Mouse (Mus musculus): ENCODE data around the gene Tcf3. TPM values are rescaled to one million over a fixed set of nuclear protein-coding genes. Genes with fewer than 3 reads are reported as not detected.

The Tcf3 gene
- polyA plus RNA-seq, 1 experiment from 2014 or later: 85.8 TPM

GRCm38 (mm10) chr10:80423562-80423961 is 9.9 kb downstream of the Tcf3 start:
- ATAC-seq (ENCODE audit: insufficient number of reproducible peaks, low FRiP score): peak; percentile 75
- no peak overlapping the region for H3K27ac ChIP-seq (ENCODE audit: poor library complexity, severe bottlenecking)

GRCm38 (mm10) chr10:80421651-80422472 is 11.6 kb downstream of the Tcf3 start:
- ATAC-seq (ENCODE audit: insufficient number of reproducible peaks, low FRiP score): peak; percentile 87
- Histone ChIP-seq H3K4me2 (no peak overlapping the region), H3K27me3 (replicated peaks) (no peaks in the 10 kb centered on the region), H3K9ac (no peak overlapping the region), H3K36me3 (peaks cover 89% of the 10 kb centered on the region), H3K27ac (ENCODE audit: poor library complexity, severe bottlenecking) (peak overlapping the region; percentile 30; the same call in 1 of the 2 replicates), H3K4me1 (replicated peaks) (peaks cover 50% of the 10 kb centered on the region), H3K4me3 (no peak overlapping the region), H3K9me3 (replicated peaks) (peaks cover 12% of the 10 kb centered on the region; the same call in 1 of the 2 replicates)
- WGBS: 75% methylated on average over 9 of the region's 9 CpGs

More at GRCm38 (mm10) chr10:80423562-80423961, 9.9 kb downstream of the Tcf3 start:
- Histone ChIP-seq H3K9me3 (replicated peaks) (peaks cover 12% of the 10 kb centered on the region; the same call in 1 of the 2 replicates), H3K27me3 (replicated peaks) (no peaks in the 10 kb centered on the region), H3K4me2 (no peak overlapping the region), H3K4me3 (no peak overlapping the region), H3K9ac (no peak overlapping the region), H3K36me3 (peaks cover 89% of the 10 kb centered on the region), H3K4me1 (replicated peaks) (peaks cover 44% of the 10 kb centered on the region)
- 38% methylated on average over 4 of the region's 4 CpGs for WGBS

- no peak overlapping the region for H3K4me2 ChIP-seq
- peaks cover 12% of the 10 kb centered on the region; the same call in 1 of the 2 replicates for H3K9me3 ChIP-seq (replicated peaks)
- 89% methylated on average over 8 of the region's 8 CpGs for WGBS
- H3K4me3 ChIP-seq: no peak overlapping the region
- no peak for ATAC-seq (ENCODE audit: insufficient number of reproducible peaks, low FRiP score)
- H3K27me3 ChIP-seq (replicated peaks): no peaks in the 10 kb centered on the region
- H3K4me1 ChIP-seq (replicated peaks): peaks cover 50% of the 10 kb centered on the region
- H3K27ac ChIP-seq (ENCODE audit: poor library complexity, severe bottlenecking): 0 out of 2 replicates have a peak overlapping the region, but pooled peaks have one; percentile 30
- H3K9ac ChIP-seq: no peak overlapping the region
- peaks cover 89% of the 10 kb centered on the region for H3K36me3 ChIP-seq
Measured at GRCm38 (mm10) chr10:80421208-80421607, 12.2 kb downstream of the Tcf3 start.

GRCm38 (mm10) chr10:80420729-80421128 is 12.7 kb downstream of the Tcf3 start:
- 93% methylated on average over 10 of the region's 10 CpGs for WGBS
- H3K27ac ChIP-seq (ENCODE audit: poor library complexity, severe bottlenecking): no peak overlapping the region
- H3K4me2 ChIP-seq: no peak overlapping the region
- peaks cover 10% of the 10 kb centered on the region; the same call in 1 of the 2 replicates for H3K9me3 ChIP-seq (replicated peaks)
- no peaks in the 10 kb centered on the region for H3K27me3 ChIP-seq (replicated peaks)
- ATAC-seq (ENCODE audit: insufficient number of reproducible peaks, low FRiP score): no peak
- H3K9ac ChIP-seq: no peak overlapping the region
- peaks cover 89% of the 10 kb centered on the region for H3K36me3 ChIP-seq
- no peak overlapping the region for H3K4me3 ChIP-seq
- peaks cover 50% of the 10 kb centered on the region for H3K4me1 ChIP-seq (replicated peaks)

- 85% methylated on average over 8 of the region's 8 CpGs for WGBS
- Histone ChIP-seq H3K4me3 (no peak overlapping the region), H3K36me3 (peaks cover 89% of the 10 kb centered on the region), H3K27ac (ENCODE audit: poor library complexity, severe bottlenecking) (no peak overlapping the region), H3K4me2 (no peak overlapping the region), H3K9ac (0 out of 2 replicates have a peak overlapping the region, but pooled peaks have one; percentile 28), H3K9me3 (replicated peaks) (no peaks in the 10 kb centered on the region), H3K4me1 (replicated peaks) (peaks cover 48% of the 10 kb centered on the region), H3K27me3 (replicated peaks) (no peaks in the 10 kb centered on the region)
- ATAC-seq (ENCODE audit: insufficient number of reproducible peaks, low FRiP score): no peak
Measured at GRCm38 (mm10) chr10:80419419-80419818, 14.0 kb downstream of the Tcf3 start.

GRCm38 (mm10) chr10:80418311-80418710 is 15.1 kb downstream of the Tcf3 start:
- H3K27ac ChIP-seq (ENCODE audit: poor library complexity, severe bottlenecking): no peak overlapping the region
- WGBS: 63% methylated on average over 3 of the region's 3 CpGs

GRCm38 (mm10) chr10:80417841-80418240 is 15.6 kb downstream of the Tcf3 start:
- Histone ChIP-seq H3K36me3 (peaks cover 96% of the 10 kb centered on the region), H3K27me3 (replicated peaks) (no peaks in the 10 kb centered on the region), H3K4me1 (replicated peaks) (peaks cover 36% of the 10 kb centered on the region), H3K4me3 (no peak overlapping the region), H3K9me3 (replicated peaks) (no peaks in the 10 kb centered on the region), H3K4me2 (no peak overlapping the region), H3K9ac (no peak overlapping the region), H3K27ac (ENCODE audit: poor library complexity, severe bottlenecking) (no peak overlapping the region)
- ATAC-seq (ENCODE audit: insufficient number of reproducible peaks, low FRiP score): no peak
- WGBS: 95% methylated on average over 1 of the region's 1 CpGs

More at GRCm38 (mm10) chr10:80418311-80418710, 15.1 kb downstream of the Tcf3 start:
- Histone ChIP-seq H3K9ac (no peak overlapping the region), H3K4me2 (no peak overlapping the region), H3K4me3 (no peak overlapping the region), H3K36me3 (peaks cover 95% of the 10 kb centered on the region), H3K27me3 (replicated peaks) (no peaks in the 10 kb centered on the region), H3K9me3 (replicated peaks) (no peaks in the 10 kb centered on the region), H3K4me1 (replicated peaks) (peaks cover 38% of the 10 kb centered on the region)
- ATAC-seq (ENCODE audit: insufficient number of reproducible peaks, low FRiP score): no peak

- no peak overlapping the region for H3K4me2 ChIP-seq
- H3K9me3 ChIP-seq (replicated peaks): no peaks in the 10 kb centered on the region
- 95% methylated on average over 10 of the region's 10 CpGs for WGBS
- H3K27ac ChIP-seq (ENCODE audit: poor library complexity, severe bottlenecking): no peak overlapping the region
- no peak for ATAC-seq (ENCODE audit: insufficient number of reproducible peaks, low FRiP score)
- H3K4me3 ChIP-seq: no peak overlapping the region
- peaks cover 32% of the 10 kb centered on the region for H3K4me1 ChIP-seq (replicated peaks)
- H3K36me3 ChIP-seq: peaks cover 99% of the 10 kb centered on the region
- H3K27me3 ChIP-seq (replicated peaks): no peaks in the 10 kb centered on the region
- no peak overlapping the region for H3K9ac ChIP-seq
Measured at GRCm38 (mm10) chr10:80417371-80417770, 16.1 kb downstream of the Tcf3 start.

GRCm38 (mm10) chr10:80415566-80415965 is 17.9 kb downstream of the Tcf3 start:
- Histone ChIP-seq H3K4me1 (replicated peaks) (peaks cover 26% of the 10 kb centered on the region), H3K4me2 (no peak overlapping the region), H3K36me3 (peaks cover 100% of the 10 kb centered on the region), H3K4me3 (no peak overlapping the region), H3K27ac (ENCODE audit: poor library complexity, severe bottlenecking) (no peak overlapping the region), H3K27me3 (replicated peaks) (no peaks in the 10 kb centered on the region), H3K9me3 (replicated peaks) (no peaks in the 10 kb centered on the region), H3K9ac (0 out of 2 replicates have a peak overlapping the region, but pooled peaks have one; percentile 10)
- WGBS: 94% methylated on average over 7 of the region's 7 CpGs
- no peak for ATAC-seq (ENCODE audit: insufficient number of reproducible peaks, low FRiP score)

- WGBS: 88% methylated on average over 44 of the region's 44 CpGs
- Histone ChIP-seq H3K4me2 (no peak overlapping the region), H3K9ac (no peak overlapping the region), H3K27me3 (replicated peaks) (no peaks in the 10 kb centered on the region), H3K27ac (ENCODE audit: poor library complexity, severe bottlenecking) (no peak overlapping the region), H3K36me3 (peaks cover 92% of the 10 kb centered on the region), H3K9me3 (replicated peaks) (no peaks in the 10 kb centered on the region), H3K4me3 (no peak overlapping the region), H3K4me1 (replicated peaks) (peaks cover 2% of the 10 kb centered on the region; the same call in 1 of the 2 replicates)
- ATAC-seq (ENCODE audit: insufficient number of reproducible peaks, low FRiP score): no peak
Measured at GRCm38 (mm10) chr10:80412656-80413541, 20.5 kb downstream of the Tcf3 start.

- H3K4me1 ChIP-seq (replicated peaks): peaks cover 32% of the 10 kb centered on the region
- no peak overlapping the region for H3K4me3 ChIP-seq
- no peaks in the 10 kb centered on the region for H3K9me3 ChIP-seq (replicated peaks)
- peak overlapping the region; percentile 95 for H3K4me2 ChIP-seq
- ATAC-seq (ENCODE audit: insufficient number of reproducible peaks, low FRiP score): no peak
- 39% methylated on average over 4 of the region's 4 CpGs for WGBS
- H3K9ac ChIP-seq: peak overlapping the region; percentile 95
- no peak overlapping the region for H3K27ac ChIP-seq (ENCODE audit: poor library complexity, severe bottlenecking)
- no peaks in the 10 kb centered on the region for H3K27me3 ChIP-seq (replicated peaks)
- H3K36me3 ChIP-seq: peaks cover 57% of the 10 kb centered on the region
Measured at GRCm38 (mm10) chr10:80407924-80408323, 25.5 kb downstream of the Tcf3 start.

Measured in heart, embryonic 12.5 days (tissue).